Mouse (Mus musculus): ENCODE results near the gene Zdhhc8.

- TF ChIP-seq POLR2A (IDR thresholded peaks at IDR 0.05; ENCODE audit: borderline replicate concordance, extremely low read depth, low read depth, low read length) (no peak), CTCF (IDR thresholded peaks at IDR 0.05; ENCODE audit: insufficient read depth, low read length) (no peak)
Measured at GRCm38 (mm10) chr16:18186798-18187197, 48.1 kb downstream of the Zdhhc8 start.

Measured in lung, adult 2 months (tissue).